Mouse (Mus musculus): ENCODE results near the gene Cpsf2. TPM values are rescaled to one million over a fixed set of nuclear protein-coding genes. Genes with fewer than 3 reads are reported as not detected.
A peak's percentile ranks its signal among the peaks of the same experiment; 100 is the strongest.
"Not testable (repeated sequence)": the region's sequence is repeated elsewhere in the genome, so short reads cannot be mapped to it uniquely, and the experiment has no call there.

Cpsf2 gene
- polyA plus RNA-seq, 2 experiments, result 10.1 to 21.1 TPM

DNA sequence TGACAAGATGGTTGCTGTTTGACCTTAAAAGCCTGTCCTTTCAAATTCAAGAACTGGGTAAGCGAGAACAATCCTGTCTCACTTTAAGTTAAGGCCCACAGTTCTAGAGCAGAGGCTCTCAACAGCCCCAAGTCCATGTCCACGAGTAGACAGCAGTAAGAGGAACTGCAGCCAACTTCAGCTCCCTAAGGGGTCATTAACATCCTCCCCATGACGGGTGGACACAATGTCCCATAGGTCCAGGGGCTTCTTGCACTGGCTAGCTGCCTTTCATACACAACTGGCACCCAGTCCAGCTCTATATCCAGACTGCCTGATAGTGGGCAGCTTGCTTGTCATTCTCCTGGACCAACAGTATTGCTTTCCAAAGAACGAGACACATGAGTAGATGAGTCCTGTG is 27.0 kb upstream of the Cpsf2 start:
- H3K36me3 ChIP-seq (replicated peaks; ENCODE audit: control insufficient read depth, insufficient read depth, low read depth), result peaks cover 8% of the 10 kb centered on the region
- DNase-seq (ENCODE audit: low read depth in 3 of 3, low spot score in 3 of 3), result no peak
- no peak overlapping the region for H3K9ac ChIP-seq (replicated peaks)
- no peaks in the 10 kb centered on the region for H3K4me1 ChIP-seq (replicated peaks; ENCODE audit: control insufficient read depth in 2 of 2, insufficient read depth in 2 of 2, low read length in 1 of 2)
- H3K4me3 ChIP-seq (ENCODE audit: insufficient read depth in 1 of 2, low read depth in 2 of 2, low read length in 2 of 2), result no peak overlapping the region
- no peaks in the 10 kb centered on the region for H3K27me3 ChIP-seq (ENCODE audit: control insufficient read depth, insufficient read depth, low read length)
- no peaks in the 10 kb centered on the region for H3K9me3 ChIP-seq (ENCODE audit: control insufficient read depth, low read length)
- no peak overlapping the region for H3K27ac ChIP-seq
- no peak for ATAC-seq (ENCODE audit: insufficient read depth)
- no peak for TF ChIP-seq CTCF (IDR thresholded peaks at IDR 0.05; ENCODE audit: low read depth)
- no peak for TF ChIP-seq EP300 (IDR thresholded peaks at IDR 0.05; ENCODE audit: low read depth)
- no peak overlapping the region for H3K4me2 ChIP-seq (ENCODE audit: low read depth)
- WGBS (ENCODE audit: insufficient replicate concordance), result 63% methylated on average over 4 of the region's 4 CpGs

DNA sequence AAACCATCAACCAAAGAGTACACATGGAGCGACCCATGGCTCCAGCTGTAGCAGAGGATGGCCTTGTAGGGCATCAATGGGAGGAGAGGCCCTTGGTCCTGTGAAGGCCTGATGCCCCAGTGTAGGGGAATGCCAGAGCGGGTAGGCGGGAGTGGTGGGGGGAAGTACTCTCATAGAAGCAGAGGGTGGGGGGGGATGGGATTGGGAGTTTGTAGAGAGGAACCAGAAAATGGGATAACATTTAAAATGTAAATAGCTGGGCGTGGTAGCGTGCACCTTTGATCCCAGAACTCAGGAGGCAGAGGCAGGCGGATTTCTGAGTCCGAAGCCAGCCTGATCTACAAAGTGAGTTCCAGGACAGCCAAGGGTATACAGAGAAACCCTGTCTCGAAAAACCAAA is 20.0 kb upstream of the Cpsf2 start:
- WGBS (ENCODE audit: insufficient replicate concordance), result 84% methylated on average over 8 of the region's 8 CpGs
- not testable (repeated sequence) for H3K9ac ChIP-seq (replicated peaks); ATAC-seq (ENCODE audit: insufficient read depth); H3K36me3 ChIP-seq (replicated peaks; ENCODE audit: control insufficient read depth, insufficient read depth, low read depth); DNase-seq (ENCODE audit: low read depth in 3 of 3, low spot score in 3 of 3); H3K4me2 ChIP-seq (ENCODE audit: low read depth); H3K27me3 ChIP-seq (ENCODE audit: control insufficient read depth, insufficient read depth, low read length); H3K27ac ChIP-seq; H3K4me3 ChIP-seq (ENCODE audit: insufficient read depth in 1 of 2, low read depth in 2 of 2, low read length in 2 of 2); H3K9me3 ChIP-seq (ENCODE audit: control insufficient read depth, low read length)
- H3K4me1 ChIP-seq (replicated peaks; ENCODE audit: control insufficient read depth in 2 of 2, insufficient read depth in 2 of 2, low read length in 1 of 2), result peaks cover 0 to 11% of the 10 kb centered on the region in 2 experiments; a peak in 2 of 4 replicates

DNA sequence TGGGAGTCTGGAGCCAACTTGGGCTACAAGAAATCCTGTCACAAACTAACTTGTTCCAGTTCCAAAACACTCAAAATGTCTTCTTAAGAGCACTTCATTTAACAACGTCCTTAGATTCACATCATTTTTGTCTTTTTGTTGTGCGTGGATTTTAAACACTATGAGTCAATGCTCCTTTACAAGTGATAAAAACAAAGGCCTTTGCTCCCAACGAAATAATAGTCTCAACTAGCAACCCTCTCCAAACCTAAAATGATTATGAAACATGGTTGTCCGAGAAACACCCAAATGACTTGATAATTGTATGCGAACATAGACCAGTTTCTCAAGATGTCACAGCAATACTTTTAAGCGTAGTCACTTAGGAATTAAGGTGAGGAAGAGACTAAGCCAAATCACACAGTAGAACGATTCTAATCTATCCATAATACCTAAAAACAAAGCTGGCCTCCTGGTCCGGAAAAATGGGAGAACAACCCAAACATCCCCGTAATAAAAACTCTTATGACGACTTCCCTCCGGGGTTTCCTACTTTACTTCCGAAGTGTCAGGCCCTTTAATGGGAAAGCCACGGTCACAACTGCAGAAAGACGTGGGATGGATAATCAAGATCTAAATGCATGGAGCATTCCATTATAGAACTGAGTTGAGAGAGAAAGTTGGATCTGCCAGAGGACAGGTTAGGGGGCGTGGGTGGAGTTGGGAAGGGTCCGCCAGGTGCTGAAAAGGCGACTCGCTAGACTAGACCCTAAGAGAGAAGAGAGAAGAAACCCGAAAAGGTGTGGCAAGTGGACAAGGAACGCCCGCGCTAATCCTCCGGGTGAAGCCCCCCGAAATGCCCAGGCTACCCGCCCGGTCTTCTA is 18.5 kb upstream of the Cpsf2 start:
- H3K4me1 ChIP-seq (replicated peaks; ENCODE audit: control insufficient read depth in 2 of 2, insufficient read depth in 2 of 2, low read length in 1 of 2), result peaks cover 0 to 11% of the 10 kb centered on the region in 2 experiments; a peak in 2 of 4 replicates
- ATAC-seq (ENCODE audit: insufficient read depth) (no peak; the same call in 1 of the 2 replicates), DNase-seq (ENCODE audit: low read depth in 3 of 3, low spot score in 3 of 3) (no peak)
- H3K4me3 ChIP-seq (ENCODE audit: insufficient read depth in 1 of 2, low read depth in 2 of 2, low read length in 2 of 2), result peak overlapping the region; percentile 85 to 90
- no peaks in the 10 kb centered on the region for H3K9me3 ChIP-seq (ENCODE audit: control insufficient read depth, low read length)
- no peaks in the 10 kb centered on the region for H3K27me3 ChIP-seq (ENCODE audit: control insufficient read depth, insufficient read depth, low read length)
- H3K9ac ChIP-seq (replicated peaks), result peak overlapping the region; percentile 82
- H3K27ac ChIP-seq, result peak overlapping the region; percentile 51
- peak overlapping the region; percentile 59 for H3K4me2 ChIP-seq (ENCODE audit: low read depth)
- H3K36me3 ChIP-seq (replicated peaks; ENCODE audit: control insufficient read depth, insufficient read depth, low read depth), result no peaks in the 10 kb centered on the region
- TF ChIP-seq CTCF (IDR thresholded peaks at IDR 0.05; ENCODE audit: low read depth) (no peak), EP300 (IDR thresholded peaks at IDR 0.05; ENCODE audit: low read depth) (no peak)
- 7% methylated on average over 26 of the region's 26 CpGs for WGBS (ENCODE audit: insufficient replicate concordance)

DNA sequence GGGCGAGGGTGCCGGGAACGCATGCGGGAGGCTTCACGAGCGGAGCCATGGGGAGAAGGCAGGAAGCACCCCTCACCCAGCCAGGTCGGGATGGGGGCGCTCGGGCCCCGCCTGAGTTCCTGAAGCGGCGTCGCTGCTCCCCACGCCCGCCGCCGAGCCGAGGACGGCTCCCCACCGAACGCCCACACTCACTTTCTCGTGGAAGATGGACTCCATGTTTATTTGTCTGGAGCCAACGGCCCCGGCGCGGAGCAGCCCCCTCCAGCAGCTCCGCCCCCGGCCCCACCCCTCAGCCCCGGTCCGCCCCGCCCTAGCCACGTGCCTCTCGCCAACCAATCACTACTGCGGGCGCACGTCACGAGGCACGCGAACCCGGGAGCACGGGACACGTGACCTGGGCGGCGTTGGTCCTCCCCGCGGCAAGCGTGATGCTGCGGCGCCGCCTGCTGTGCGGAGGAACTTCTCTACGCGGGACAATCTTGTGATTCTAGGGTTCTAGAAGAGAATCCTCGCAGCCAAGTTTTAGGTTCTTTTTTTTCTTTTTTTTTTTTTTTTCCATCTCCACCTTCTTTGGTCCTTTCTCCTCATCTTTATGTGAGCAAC is 17.7 kb upstream of the Cpsf2 start, which contains the start of gene Atxn3:
Gene Atxn3, minus strand, starts transcription at position 305 of the 603 bp plus-strand sequence.
- ATAC-seq (ENCODE audit: insufficient read depth) (peak; percentile 98), DNase-seq (ENCODE audit: low read depth in 3 of 3, low spot score in 3 of 3) (peak; percentile 92 to 94 (median 93))
- Histone ChIP-seq H3K9ac (replicated peaks) (peak within 1 kb of the TSS; percentile 82), H3K4me1 (replicated peaks; ENCODE audit: control insufficient read depth in 2 of 2, insufficient read depth in 2 of 2, low read length in 1 of 2) (peaks cover 0 to 11% of the 10 kb centered on the region in 2 experiments; a peak in 2 of 4 replicates), H3K4me3 (ENCODE audit: insufficient read depth in 1 of 2, low read depth in 2 of 2, low read length in 2 of 2) (peak within 1 kb of the TSS; percentile 85 to 90), H3K36me3 (replicated peaks; ENCODE audit: control insufficient read depth, insufficient read depth, low read depth) (no peaks in the 10 kb centered on the region), H3K9me3 (ENCODE audit: control insufficient read depth, low read length) (no peaks in the 10 kb centered on the region), H3K4me2 (ENCODE audit: low read depth) (peak within 1 kb of the TSS; percentile 69), H3K27ac (peak within 1 kb of the TSS; percentile 51), H3K27me3 (ENCODE audit: control insufficient read depth, insufficient read depth, low read length) (no peaks in the 10 kb centered on the region)
- TF ChIP-seq CTCF (IDR thresholded peaks at IDR 0.05; ENCODE audit: low read depth) (peak; percentile 90), EP300 (IDR thresholded peaks at IDR 0.05; ENCODE audit: low read depth) (no peak)
- WGBS (ENCODE audit: insufficient replicate concordance), result under 1% methylated on average over 54 of the region's 54 CpGs

DNA sequence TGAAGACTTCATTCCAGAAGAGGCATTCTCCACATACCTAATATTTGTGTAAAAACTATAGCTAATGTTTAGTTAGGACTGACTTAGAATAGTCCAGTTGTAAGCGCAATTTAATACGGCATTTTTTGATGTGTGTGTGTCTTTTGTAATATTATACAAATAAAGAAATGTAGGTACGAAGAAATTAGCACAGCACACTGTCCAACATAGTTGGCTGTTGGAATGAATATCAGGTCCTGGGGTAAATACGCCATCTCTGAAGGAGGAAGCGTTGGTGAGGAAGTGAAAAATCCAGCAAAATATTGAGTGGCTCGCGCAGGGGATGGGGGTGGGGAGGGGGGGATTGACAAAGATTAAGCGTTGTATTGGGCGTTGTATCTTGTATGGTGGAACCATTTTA is 17.2 kb upstream of the Cpsf2 start:
- no peaks in the 10 kb centered on the region for H3K27me3 ChIP-seq (ENCODE audit: control insufficient read depth, insufficient read depth, low read length)
- peaks cover 0 to 11% of the 10 kb centered on the region in 2 experiments; a peak in 2 of 4 replicates for H3K4me1 ChIP-seq (replicated peaks; ENCODE audit: control insufficient read depth in 2 of 2, insufficient read depth in 2 of 2, low read length in 1 of 2)
- no peak for DNase-seq (ENCODE audit: low read depth in 3 of 3, low spot score in 3 of 3)
- H3K9ac ChIP-seq (replicated peaks), result peak overlapping the region; percentile 48
- no peak for ATAC-seq (ENCODE audit: insufficient read depth)
- peak overlapping the region in 1 of 2 experiments; percentile 85; a peak in 2 of 4 replicates for H3K4me3 ChIP-seq (ENCODE audit: insufficient read depth in 1 of 2, low read depth in 2 of 2, low read length in 2 of 2)
- 25% methylated on average over 9 of the region's 9 CpGs for WGBS (ENCODE audit: insufficient replicate concordance)
- peak overlapping the region; percentile 69 for H3K4me2 ChIP-seq (ENCODE audit: low read depth)
- no peaks in the 10 kb centered on the region for H3K36me3 ChIP-seq (replicated peaks; ENCODE audit: control insufficient read depth, insufficient read depth, low read depth)
- H3K9me3 ChIP-seq (ENCODE audit: control insufficient read depth, low read length), result no peaks in the 10 kb centered on the region
- no peak overlapping the region for H3K27ac ChIP-seq
- no peak for TF ChIP-seq CTCF (IDR thresholded peaks at IDR 0.05; ENCODE audit: low read depth)
- TF ChIP-seq EP300 (IDR thresholded peaks at IDR 0.05; ENCODE audit: low read depth), result no peak

DNA sequence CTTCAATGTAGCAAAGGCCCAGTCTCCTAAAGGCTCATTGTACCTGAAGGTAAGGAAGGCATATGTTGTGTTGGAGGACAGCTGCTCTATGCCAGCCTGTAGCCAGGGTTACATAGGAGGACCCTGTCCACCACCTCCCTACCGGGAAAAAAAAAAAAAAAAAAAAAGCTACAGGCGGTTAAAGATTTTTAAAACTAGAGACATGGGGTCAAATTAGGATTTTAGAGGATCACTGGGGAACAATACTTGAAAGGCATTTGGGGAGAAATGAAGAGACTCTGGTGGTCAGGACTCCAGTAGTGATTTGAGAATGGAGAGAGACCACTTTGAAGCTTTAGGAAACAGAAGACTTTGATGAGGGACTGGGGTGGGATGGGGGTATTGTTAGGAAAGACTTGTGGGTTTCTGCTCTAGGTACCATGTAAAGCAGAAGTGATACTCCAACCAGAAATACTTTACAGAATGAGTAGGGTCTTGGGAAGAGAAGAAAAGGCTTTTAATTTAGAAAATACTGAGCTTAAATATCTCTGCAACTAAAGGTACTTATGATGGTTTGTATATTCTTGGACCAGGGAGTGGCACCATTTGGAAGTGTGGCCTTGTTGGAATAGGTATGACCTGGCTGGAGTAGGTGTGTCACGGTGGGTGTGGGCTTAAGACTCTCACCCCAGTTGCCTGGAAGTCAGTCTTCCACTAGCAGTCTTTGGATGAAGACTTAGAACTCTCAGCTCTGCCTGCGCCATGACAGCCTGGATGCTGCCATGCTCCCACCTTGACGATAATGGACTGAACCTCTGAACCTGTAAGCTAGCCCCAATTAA is 16.6 kb upstream of the Cpsf2 start:
- not testable (repeated sequence) for H3K27me3 ChIP-seq (ENCODE audit: control insufficient read depth, insufficient read depth, low read length); DNase-seq (ENCODE audit: low read depth in 3 of 3, low spot score in 3 of 3); ATAC-seq (ENCODE audit: insufficient read depth); H3K9me3 ChIP-seq (ENCODE audit: control insufficient read depth, low read length); H3K27ac ChIP-seq; H3K36me3 ChIP-seq (replicated peaks; ENCODE audit: control insufficient read depth, insufficient read depth, low read depth)
- 75% methylated on average over 5 of the region's 5 CpGs for WGBS (ENCODE audit: insufficient replicate concordance)
- Histone ChIP-seq H3K4me1 (replicated peaks; ENCODE audit: control insufficient read depth in 2 of 2, insufficient read depth in 2 of 2, low read length in 1 of 2) (peaks cover 0 to 11% of the 10 kb centered on the region in 2 experiments; a peak in 2 of 4 replicates), H3K4me3 (ENCODE audit: insufficient read depth in 1 of 2, low read depth in 2 of 2, low read length in 2 of 2) (peak overlapping the region in 1 of 2 experiments; percentile 85; a peak in 1 of 4 replicates), H3K9ac (replicated peaks) (peak overlapping the region; percentile 48), H3K4me2 (ENCODE audit: low read depth) (peak overlapping the region; percentile 69)

Data from liver, embryonic 14.5 days (tissue).